Mouse (Mus musculus) ovary, adult 18-20 months (tissue): ENCODE data around the gene Ndufa13.
A peak's percentile ranks its signal among the peaks of the same experiment; 100 is the strongest.
"Not testable (repeated sequence)": the region's sequence is repeated elsewhere in the genome, so short reads cannot be mapped to it uniquely, and the experiment has no call there.

Experiments
- DNase-seq: peaks from one replicate; pipeline ENCODE4 v3.0.0; 2022; ENCODE audit warnings: low spot score, mixed read lengths

Ndufa13 gene

DNA sequence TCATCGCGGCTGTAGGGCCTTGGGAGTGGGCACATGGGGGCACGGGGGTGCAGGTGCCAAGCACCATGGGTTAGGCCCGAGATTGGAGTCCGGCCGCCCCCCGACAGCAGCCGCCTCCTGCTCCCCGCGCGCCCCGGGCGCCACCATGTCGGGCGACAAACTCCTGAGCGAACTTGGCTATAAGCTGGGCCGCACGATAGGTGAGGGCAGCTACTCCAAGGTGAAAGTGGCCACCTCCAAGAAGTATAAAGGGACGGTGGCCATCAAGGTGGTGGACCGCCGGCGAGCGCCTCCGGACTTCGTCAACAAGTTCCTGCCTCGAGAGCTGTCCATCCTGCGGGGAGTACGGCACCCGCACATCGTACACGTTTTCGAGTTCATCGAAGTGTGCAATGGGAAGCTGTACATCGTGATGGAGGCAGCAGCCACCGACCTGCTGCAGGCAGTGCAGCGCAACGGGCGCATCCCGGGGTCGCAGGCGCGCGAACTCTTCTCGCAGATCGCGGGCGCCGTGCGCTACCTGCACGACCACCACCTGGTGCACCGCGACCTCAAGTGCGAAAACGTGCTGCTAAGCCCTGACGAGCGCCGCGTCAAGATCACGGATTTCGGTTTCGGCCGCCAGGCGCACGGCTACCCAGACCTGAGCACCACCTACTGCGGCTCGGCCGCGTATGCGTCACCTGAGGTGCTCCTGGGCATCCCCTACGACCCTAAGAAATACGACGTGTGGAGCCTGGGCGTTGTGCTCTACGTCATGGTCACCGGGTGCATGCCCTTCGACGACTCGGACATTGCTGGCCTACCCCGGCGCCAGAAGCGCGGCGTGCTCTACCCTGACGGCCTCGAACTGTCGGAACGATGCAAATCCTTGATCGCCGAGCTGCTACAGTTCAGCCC, at the start of gene Ndufa13, which contains the start of the genes Tssk6 and Yjefn3:
Gene Ndufa13 (minus strand): TSS at position 396 of the 900 bp plus-strand sequence.
Gene Tssk6 (plus strand): TSS at position 22 of the 900 bp plus-strand sequence.
Gene Yjefn3 (minus strand): TSS at position 550 of the 900 bp plus-strand sequence.
- DNase-seq: peak; percentile 18

GRCm38 (mm10) chr8:69950300-69950699, 47.9 kb upstream of the Ndufa13 start:
- no peak for DNase-seq

DNA sequence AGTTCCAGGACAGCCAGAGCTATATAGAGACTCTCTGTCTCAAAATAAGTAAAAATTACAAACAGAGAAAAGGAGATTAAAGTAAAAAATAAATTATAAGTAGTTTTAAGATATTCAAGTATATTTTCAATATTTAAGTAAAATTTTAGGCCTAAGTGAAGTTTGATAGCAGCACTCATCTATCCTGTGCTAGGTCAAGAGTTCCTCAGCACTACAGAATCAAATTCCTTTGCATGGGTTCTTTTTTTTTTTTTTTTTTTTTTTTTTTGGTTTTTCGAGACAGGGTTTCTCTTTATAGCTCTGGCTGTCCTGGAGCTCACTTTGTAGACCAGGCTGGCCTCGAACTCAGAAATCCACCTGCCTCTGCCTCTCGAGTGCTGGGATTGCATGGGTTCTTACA, 40.1 kb upstream of the Ndufa13 start:
- not testable (repeated sequence) for DNase-seq

- DNase-seq: no peak
Measured at GRCm38 (mm10) chr8:69940386-69940785, 38.0 kb upstream of the Ndufa13 start.

GRCm38 (mm10) chr8:69939633-69940032, 37.3 kb upstream of the Ndufa13 start:
- no peak for DNase-seq

DNA sequence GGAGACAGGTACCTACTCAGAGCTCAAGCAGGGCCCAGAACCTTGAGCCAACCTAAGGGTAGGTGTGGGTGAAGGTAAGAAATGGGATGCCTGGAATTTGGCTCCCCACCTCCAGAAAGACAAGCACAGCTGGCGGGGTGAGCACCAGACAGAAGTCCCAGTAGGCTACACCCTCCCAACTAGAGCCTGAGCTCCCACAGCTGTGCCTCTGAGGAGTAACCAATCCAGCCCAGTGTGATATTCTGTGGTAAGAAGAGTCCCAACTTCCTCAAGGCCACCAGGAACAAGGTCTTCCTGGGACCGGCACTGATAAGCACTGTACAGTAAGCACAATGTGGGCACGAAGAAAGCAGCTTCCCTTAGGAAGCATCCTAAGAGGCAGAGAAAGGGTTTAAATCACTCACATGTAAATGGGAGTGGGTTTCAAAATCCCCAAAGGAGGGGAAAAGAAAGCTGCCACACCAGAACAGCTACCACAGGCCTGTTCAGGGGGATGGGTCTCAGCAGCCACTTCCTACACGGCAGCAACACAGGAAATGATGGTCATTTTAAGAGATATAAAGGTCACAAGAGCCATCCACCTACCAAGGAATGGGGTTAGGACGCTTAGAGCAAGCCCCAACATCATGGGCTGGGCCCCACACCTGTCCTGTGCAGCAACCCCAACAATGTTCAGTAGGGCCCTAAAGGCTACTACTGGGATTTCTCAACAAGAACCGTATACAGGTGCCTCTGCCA, 36.1 kb upstream of the Ndufa13 start:
- DNase-seq: peak; percentile 59

DNA sequence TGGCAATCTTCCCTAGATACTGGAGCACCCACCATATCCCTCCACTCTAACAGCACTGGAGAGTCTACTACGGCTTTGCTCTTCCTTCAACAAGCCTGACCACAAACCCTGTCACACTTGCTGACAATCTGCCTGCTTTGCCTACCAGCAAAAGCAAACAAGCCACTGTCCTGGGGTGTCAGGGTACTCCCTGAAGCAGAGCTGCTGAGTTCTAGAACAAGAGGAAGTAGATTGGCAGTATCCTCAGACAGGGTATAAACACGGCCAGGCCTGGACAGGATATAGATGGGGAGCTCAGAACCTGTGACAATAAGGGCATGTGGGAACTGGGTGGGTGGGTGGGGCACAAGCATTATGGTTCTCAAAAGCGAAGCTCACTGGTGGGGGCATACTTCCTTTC, 35.1 kb upstream of the Ndufa13 start:
- DNase-seq: no peak

GRCm38 (mm10) chr8:69936050-69936794, 33.9 kb upstream of the Ndufa13 start:
- DNase-seq: no peak

GRCm38 (mm10) chr8:69935431-69935830, 33.1 kb upstream of the Ndufa13 start:
- DNase-seq: no peak

- DNase-seq: no peak
Measured at GRCm38 (mm10) chr8:69934582-69934981, 32.2 kb upstream of the Ndufa13 start.

- DNase-seq: no peak
Measured at GRCm38 (mm10) chr8:69933811-69934210, 31.5 kb upstream of the Ndufa13 start.

DNA sequence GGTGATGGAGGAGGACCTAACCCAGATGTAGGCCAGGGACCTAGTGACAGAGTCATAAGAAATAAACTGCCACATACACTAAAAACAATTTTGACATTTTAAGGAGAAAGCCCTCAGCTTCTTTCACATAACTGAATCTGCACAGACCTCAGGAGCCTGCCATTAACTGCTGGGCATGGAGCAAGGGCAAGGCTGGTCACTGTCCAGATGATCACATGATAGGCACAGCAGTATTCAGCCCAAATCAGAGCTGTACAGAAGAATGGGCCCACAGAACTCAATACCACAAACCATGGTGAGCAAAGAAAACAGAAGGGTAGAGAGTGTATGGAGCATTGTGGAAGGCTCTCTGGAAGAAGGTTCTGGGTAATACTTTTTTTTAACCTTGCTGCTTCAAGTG, 24.5 kb upstream of the Ndufa13 start:
- DNase-seq: no peak

DNA sequence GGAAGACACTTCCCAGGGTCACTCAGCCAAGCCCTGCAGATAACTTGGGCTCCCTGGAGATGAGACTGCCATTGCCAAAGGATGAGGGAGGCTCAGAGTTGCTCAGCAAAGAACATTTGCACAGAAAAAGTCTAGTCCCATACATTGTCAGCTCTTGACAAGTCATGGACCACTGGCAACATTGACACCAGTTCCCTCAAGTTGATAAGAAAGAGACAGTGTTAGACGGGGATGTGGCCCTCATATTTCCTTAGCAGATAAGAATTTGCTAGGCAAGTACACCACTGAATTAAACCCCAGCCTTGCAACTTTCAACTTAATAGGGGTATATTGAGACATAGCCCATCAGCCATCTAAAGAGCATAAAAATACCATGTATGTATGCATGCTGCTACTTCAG, 21.6 kb upstream of the Ndufa13 start:
- DNase-seq: no peak

GRCm38 (mm10) chr8:69921141-69921540, 18.8 kb upstream of the Ndufa13 start:
- no peak for DNase-seq

- DNase-seq: no peak
Measured at GRCm38 (mm10) chr8:69919876-69920662, 17.7 kb upstream of the Ndufa13 start.

DNA sequence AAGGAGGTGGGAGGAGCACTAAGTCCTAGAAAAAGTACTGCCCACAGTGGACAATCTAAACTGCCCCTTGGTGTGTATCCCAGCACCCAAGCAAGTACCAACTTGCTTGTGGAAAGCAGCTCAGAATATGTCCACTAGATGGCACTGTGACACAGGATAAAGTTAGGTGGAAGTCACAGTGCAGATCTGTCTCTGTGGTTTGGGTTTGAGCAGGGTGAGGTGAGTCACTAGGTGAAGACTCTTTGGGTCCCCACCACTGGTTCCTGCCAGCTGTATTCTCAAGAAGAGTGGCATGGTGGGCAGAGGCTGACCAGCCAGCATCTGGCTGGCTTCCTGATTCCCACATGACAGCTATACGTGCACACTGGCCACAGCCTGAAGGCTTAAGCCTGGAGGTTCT, 16.7 kb upstream of the Ndufa13 start:
- DNase-seq: peak; percentile 35

GRCm38 (mm10) chr8:69918506-69918905, 16.1 kb upstream of the Ndufa13 start:
- no peak for DNase-seq

DNA sequence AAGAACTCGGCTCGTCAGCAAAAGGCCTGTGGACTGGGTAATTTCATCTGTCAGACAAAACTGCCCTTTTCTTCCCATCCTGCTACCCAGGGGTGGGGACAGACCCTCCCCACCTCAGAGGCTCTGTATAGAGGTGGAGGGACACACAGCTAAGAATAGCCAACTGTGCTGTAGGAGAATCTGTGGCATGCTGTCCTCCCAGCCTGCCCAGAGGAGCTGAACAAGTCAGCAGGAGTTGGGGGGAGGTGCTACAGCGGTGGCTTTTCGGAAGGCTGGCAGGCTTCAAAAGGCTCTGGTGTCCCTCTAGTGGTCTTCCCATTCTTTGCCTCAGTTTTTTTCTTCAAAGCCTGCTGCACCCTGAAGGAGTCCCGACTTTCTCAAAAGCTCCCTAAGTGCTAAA, 13.4 kb upstream of the Ndufa13 start:
- no peak for DNase-seq

- no peak for DNase-seq
Measured at GRCm38 (mm10) chr8:69914526-69914925, 12.2 kb upstream of the Ndufa13 start.

GRCm38 (mm10) chr8:69912478-69913074, 10.2 kb upstream of the Ndufa13 start:
- no peak for DNase-seq

- no peak for DNase-seq
Measured at GRCm38 (mm10) chr8:69911917-69912316, 9.6 kb upstream of the Ndufa13 start.
